Mouse (Mus musculus): ENCODE data around the gene Tesk2. TPM values are rescaled to one million over a fixed set of nuclear protein-coding genes. Genes with fewer than 3 reads are reported as not detected.
A peak's percentile ranks its signal among the peaks of the same experiment; 100 is the strongest.

The Tesk2 gene
- polyA plus RNA-seq, 1 experiment from 2014 or later: 9.0 TPM

- Histone ChIP-seq H3K4me3 (no peak overlapping the region), H3K9me3 (no peaks in the 10 kb centered on the region)
- WGBS: 76% methylated on average over 2 of the region's 2 CpGs
These were observed 59.8 kb downstream of the Tesk2 start for GRCm38 (mm10) chr4:116780541-116780940.

GRCm38 (mm10) chr4:116781366-116781765 lies 60.6 kb downstream of the Tesk2 start:
- H3K27ac ChIP-seq: no peak overlapping the region
- no peak for DNase-seq (ENCODE audit: extremely low spot score, low spot score)
- no peak overlapping the region for H3K4me3 ChIP-seq
- H3K9me3 ChIP-seq: peaks cover 4% of the 10 kb centered on the region; the same call in 1 of the 2 replicates
- H3K4me1 ChIP-seq: peaks cover 20% of the 10 kb centered on the region
- H3K36me3 ChIP-seq (replicated peaks): no peaks in the 10 kb centered on the region
- H3K27me3 ChIP-seq (ENCODE audit: poor library complexity, severe bottlenecking): 0 out of 2 replicates have a peak, but pooled peaks cover 7% of the 10 kb centered on the region
- 51% methylated on average over 2 of the region's 2 CpGs for WGBS

More at GRCm38 (mm10) chr4:116780541-116780940, 59.8 kb downstream of the Tesk2 start:
- peaks cover 20% of the 10 kb centered on the region for H3K4me1 ChIP-seq
- DNase-seq (ENCODE audit: extremely low spot score, low spot score): no peak
- H3K36me3 ChIP-seq (replicated peaks): no peaks in the 10 kb centered on the region
- H3K27ac ChIP-seq: no peak overlapping the region
- H3K27me3 ChIP-seq (ENCODE audit: poor library complexity, severe bottlenecking): 0 out of 2 replicates have a peak, but pooled peaks cover 7% of the 10 kb centered on the region

- Histone ChIP-seq H3K27ac (peak overlapping the region; percentile 76), H3K4me1 (peaks cover 20% of the 10 kb centered on the region), H3K4me3 (peak overlapping the region; percentile 24; the same call in 1 of the 2 replicates), H3K27me3 (ENCODE audit: poor library complexity, severe bottlenecking) (0 out of 2 replicates have a peak, but pooled peaks cover 7% of the 10 kb centered on the region), H3K9me3 (peaks cover 5% of the 10 kb centered on the region; the same call in 1 of the 2 replicates), H3K36me3 (replicated peaks) (no peaks in the 10 kb centered on the region)
- WGBS: 7% methylated on average over 8 of the region's 8 CpGs
- DNase-seq (ENCODE audit: extremely low spot score, low spot score): peak; percentile 29
These were observed 61.4 kb downstream of the Tesk2 start for GRCm38 (mm10) chr4:116782171-116782570.

- no peak for DNase-seq (ENCODE audit: extremely low spot score, low spot score)
These were observed 65.8 kb downstream of the Tesk2 start for GRCm38 (mm10) chr4:116786587-116786986.

GRCm38 (mm10) chr4:116787985-116788760 lies 67.4 kb downstream of the Tesk2 start:
- no peak overlapping the region for H3K4me3 ChIP-seq
- 43% methylated on average over 7 of the region's 7 CpGs for WGBS
- DNase-seq (ENCODE audit: extremely low spot score, low spot score): no peak
- no peaks in the 10 kb centered on the region for H3K36me3 ChIP-seq (replicated peaks)
- H3K4me1 ChIP-seq: no peaks in the 10 kb centered on the region; the same call in 1 of the 2 replicates
- H3K27me3 ChIP-seq (ENCODE audit: poor library complexity, severe bottlenecking): no peaks in the 10 kb centered on the region
- H3K27ac ChIP-seq: no peak overlapping the region
- peaks cover 5% of the 10 kb centered on the region; the same call in 1 of the 2 replicates for H3K9me3 ChIP-seq

More at GRCm38 (mm10) chr4:116786587-116786986, 65.8 kb downstream of the Tesk2 start:
- Histone ChIP-seq H3K27me3 (ENCODE audit: poor library complexity, severe bottlenecking) (0 out of 2 replicates have a peak, but pooled peaks cover 1% of the 10 kb centered on the region), H3K36me3 (replicated peaks) (no peaks in the 10 kb centered on the region), H3K27ac (no peak overlapping the region), H3K9me3 (peaks cover 5% of the 10 kb centered on the region; the same call in 1 of the 2 replicates), H3K4me1 (peaks cover 14% of the 10 kb centered on the region), H3K4me3 (no peak overlapping the region)
- WGBS: 90% methylated on average over 1 of the region's 1 CpGs

- H3K27me3 ChIP-seq (ENCODE audit: poor library complexity, severe bottlenecking): no peaks in the 10 kb centered on the region
- peak; percentile 72 for DNase-seq (ENCODE audit: extremely low spot score, low spot score)
- H3K4me1 ChIP-seq: no peaks in the 10 kb centered on the region
- H3K4me3 ChIP-seq: no peak overlapping the region
- H3K36me3 ChIP-seq (replicated peaks): no peaks in the 10 kb centered on the region
- no peak overlapping the region for H3K27ac ChIP-seq
- H3K9me3 ChIP-seq: peaks cover 5% of the 10 kb centered on the region; the same call in 1 of the 2 replicates
- WGBS: 10% methylated on average over 3 of the region's 3 CpGs
These were observed 68.2 kb downstream of the Tesk2 start for GRCm38 (mm10) chr4:116788956-116789355.

DNA sequence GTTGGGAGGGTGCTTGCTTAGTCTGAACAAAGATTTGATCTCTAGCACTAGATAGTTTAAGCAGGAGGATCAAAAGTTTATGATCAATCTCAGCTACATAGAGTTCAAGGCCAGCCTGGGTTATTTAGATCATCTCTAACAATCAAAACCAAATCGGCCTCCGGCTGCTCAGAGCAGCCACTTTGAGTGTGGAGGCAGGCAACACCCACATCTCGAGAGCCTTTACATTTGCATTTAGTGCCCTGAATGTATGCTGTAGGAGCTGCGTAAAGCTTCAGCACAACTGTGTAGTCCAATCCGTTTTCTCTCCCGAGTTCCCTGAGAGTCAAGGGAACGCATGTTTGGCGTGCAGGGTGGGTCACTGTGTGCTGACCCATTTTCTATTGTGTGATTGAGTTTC lies 71.7 kb downstream of the Tesk2 start:
- WGBS: 90% methylated on average over 8 of the region's 8 CpGs
- H3K36me3 ChIP-seq (replicated peaks): no peaks in the 10 kb centered on the region
- no peak overlapping the region for H3K4me3 ChIP-seq
- H3K9me3 ChIP-seq: no peaks in the 10 kb centered on the region
- no peak for DNase-seq (ENCODE audit: extremely low spot score, low spot score)
- H3K27ac ChIP-seq: no peak overlapping the region
- H3K4me1 ChIP-seq: no peaks in the 10 kb centered on the region
- no peaks in the 10 kb centered on the region for H3K27me3 ChIP-seq (ENCODE audit: poor library complexity, severe bottlenecking)

DNA sequence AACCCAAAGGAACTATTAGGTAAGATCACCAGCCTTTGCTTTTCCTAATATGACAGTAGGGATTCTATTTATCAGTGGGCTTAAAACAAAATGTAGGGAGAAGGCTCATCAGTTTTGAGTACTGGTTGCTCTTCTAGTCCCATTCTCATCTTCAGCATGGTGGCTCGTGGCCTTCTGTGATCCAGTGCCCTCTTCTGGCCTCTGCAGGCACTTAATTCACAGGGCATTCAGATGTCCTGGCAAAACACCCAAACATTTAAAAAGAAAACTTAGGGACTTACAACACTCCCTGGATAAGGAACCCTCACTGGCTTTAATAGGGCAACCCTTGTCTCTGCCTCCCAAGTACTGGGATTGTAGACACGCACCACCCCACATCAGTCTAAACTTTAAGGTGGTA lies 73.5 kb downstream of the Tesk2 start:
- WGBS: 80% methylated on average over 2 of the region's 2 CpGs
- no peaks in the 10 kb centered on the region for H3K4me1 ChIP-seq

GRCm38 (mm10) chr4:116796442-116797110 lies 75.8 kb downstream of the Tesk2 start:
- Histone ChIP-seq H3K4me1 (no peaks in the 10 kb centered on the region), H3K9me3 (no peaks in the 10 kb centered on the region), H3K36me3 (replicated peaks) (peaks cover 9% of the 10 kb centered on the region), H3K27me3 (ENCODE audit: poor library complexity, severe bottlenecking) (no peaks in the 10 kb centered on the region), H3K4me3 (no peak overlapping the region), H3K27ac (no peak overlapping the region)
- no peak for DNase-seq (ENCODE audit: extremely low spot score, low spot score)
- 83% methylated on average over 1 of the region's 1 CpGs for WGBS

More for the DNA sequence above, 73.5 kb downstream of the Tesk2 start:
- Histone ChIP-seq H3K36me3 (replicated peaks) (no peaks in the 10 kb centered on the region), H3K27me3 (ENCODE audit: poor library complexity, severe bottlenecking) (no peaks in the 10 kb centered on the region), H3K9me3 (no peaks in the 10 kb centered on the region), H3K27ac (no peak overlapping the region), H3K4me3 (no peak overlapping the region)
- DNase-seq (ENCODE audit: extremely low spot score, low spot score): no peak

DNA sequence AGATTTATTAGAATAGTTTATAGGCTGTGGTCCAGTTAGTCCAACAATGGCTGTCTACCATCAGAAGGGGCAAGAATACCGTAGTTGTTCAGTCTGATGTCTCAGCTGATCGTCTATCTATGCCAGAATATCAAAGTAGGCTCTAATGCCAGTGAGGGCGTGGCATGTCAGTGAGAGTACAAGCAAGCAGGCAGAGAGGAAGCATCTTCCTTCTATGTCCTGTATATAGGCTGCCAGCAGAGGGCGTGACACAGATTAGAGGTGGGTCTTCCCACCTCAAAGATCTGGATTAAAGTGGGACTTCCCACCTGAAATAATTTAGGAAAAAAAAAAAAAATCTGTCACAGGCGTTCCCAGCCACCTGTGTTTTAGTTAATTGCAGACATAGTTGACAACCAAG lies 79.2 kb downstream of the Tesk2 start:
- H3K9me3 ChIP-seq: no peaks in the 10 kb centered on the region
- WGBS: 48% methylated on average over 5 of the region's 5 CpGs
- H3K27ac ChIP-seq: no peak overlapping the region
- no peaks in the 10 kb centered on the region for H3K27me3 ChIP-seq (ENCODE audit: poor library complexity, severe bottlenecking)
- DNase-seq (ENCODE audit: extremely low spot score, low spot score): no peak
- H3K36me3 ChIP-seq (replicated peaks): peaks cover 42% of the 10 kb centered on the region
- no peak overlapping the region for H3K4me3 ChIP-seq
- no peaks in the 10 kb centered on the region for H3K4me1 ChIP-seq

- Histone ChIP-seq H3K27ac (peak within 1 kb of the TSS; percentile 96), H3K36me3 (replicated peaks) (peaks cover 51% of the 10 kb centered on the region), H3K9me3 (no peaks in the 10 kb centered on the region), H3K27me3 (ENCODE audit: poor library complexity, severe bottlenecking) (no peaks in the 10 kb centered on the region), H3K4me3 (peak within 1 kb of the TSS; percentile 78), H3K4me1 (peaks cover 13% of the 10 kb centered on the region)
- peak; percentile 99 for DNase-seq (ENCODE audit: extremely low spot score, low spot score)
- under 1% methylated on average over 58 of the region's 58 CpGs for WGBS
These were observed 86.7 kb downstream of the Tesk2 start, which contains the start of the genes Toe1 and Mutyh for GRCm38 (mm10) chr4:116807197-116808129. TSS of gene Toe1 (minus strand) at chr4:116807640. TSS of gene Mutyh (plus strand) at chr4:116807723.

DNA sequence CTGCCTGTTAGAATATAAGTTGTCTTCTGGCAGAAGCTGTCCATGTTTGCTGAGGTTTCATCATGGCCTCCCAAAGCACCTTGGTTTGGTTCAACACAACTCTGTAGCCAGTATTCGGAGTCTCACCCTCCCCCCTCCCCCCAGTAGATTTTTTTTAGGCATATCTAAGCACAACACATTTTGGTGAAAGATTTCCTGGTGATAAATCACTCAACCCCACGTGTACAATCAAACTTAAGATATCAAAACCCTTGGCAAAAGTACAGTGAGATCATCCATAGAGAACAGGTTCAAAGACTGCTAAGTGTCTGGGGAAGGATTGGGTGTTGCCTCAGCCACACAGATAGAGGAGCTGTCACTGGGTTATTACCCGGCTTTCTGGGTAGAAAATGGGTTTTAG lies 90.3 kb downstream of the Tesk2 start:
- 82% methylated on average over 3 of the region's 3 CpGs for WGBS
- H3K4me1 ChIP-seq: peaks cover 12% of the 10 kb centered on the region
- peaks cover 38% of the 10 kb centered on the region for H3K36me3 ChIP-seq (replicated peaks)
- no peak overlapping the region for H3K4me3 ChIP-seq
- DNase-seq (ENCODE audit: extremely low spot score, low spot score): no peak
- H3K27me3 ChIP-seq (ENCODE audit: poor library complexity, severe bottlenecking): no peaks in the 10 kb centered on the region
- no peaks in the 10 kb centered on the region for H3K9me3 ChIP-seq
- H3K27ac ChIP-seq: no peak overlapping the region
